Mouse (Mus musculus) fat pad, adult 2 months (tissue): ENCODE data around the gene Ttpal.

ENCODE experiments used
- DNase-seq: peaks from one replicate; pipeline ENCODE4 v3.0.0-alpha.2; 2011; ENCODE audit warnings: low read depth, low spot score; ENCODE audit errors: extremely low read depth

Gene Ttpal

GRCm38 (mm10) chr2:163602101-163602971 is at the start of gene Ttpal:
TSS of gene Ttpal (plus strand) at chr2:163602314.
- no peak for DNase-seq

- DNase-seq = no peak
These were observed 49.6 kb upstream of the Ttpal start for GRCm38 (mm10) chr2:163552518-163552929.

GRCm38 (mm10) chr2:163554425-163554982 is 47.6 kb upstream of the Ttpal start:
- no peak for DNase-seq

- DNase-seq = no peak
These were observed 47.1 kb upstream of the Ttpal start for GRCm38 (mm10) chr2:163554996-163555395.

- DNase-seq = no peak
These were observed 46.7 kb upstream of the Ttpal start for GRCm38 (mm10) chr2:163555417-163555816.

- no peak for DNase-seq
These were observed 43.6 kb upstream of the Ttpal start for GRCm38 (mm10) chr2:163558548-163558947.

GRCm38 (mm10) chr2:163559236-163559635 is 42.9 kb upstream of the Ttpal start:
- no peak for DNase-seq

GRCm38 (mm10) chr2:163560247-163560646 is 41.9 kb upstream of the Ttpal start:
- no peak for DNase-seq

GRCm38 (mm10) chr2:163561258-163561948 is 40.7 kb upstream of the Ttpal start:
- DNase-seq = no peak

- no peak for DNase-seq
These were observed 37.5 kb upstream of the Ttpal start for GRCm38 (mm10) chr2:163564646-163565045.

- DNase-seq = no peak
These were observed 27.8 kb upstream of the Ttpal start for GRCm38 (mm10) chr2:163574321-163574720.

GRCm38 (mm10) chr2:163575248-163575647 is 26.9 kb upstream of the Ttpal start:
- no peak for DNase-seq

GRCm38 (mm10) chr2:163577986-163578385 is 24.1 kb upstream of the Ttpal start:
- DNase-seq = no peak

- no peak for DNase-seq
These were observed 21.8 kb upstream of the Ttpal start for GRCm38 (mm10) chr2:163580069-163580945.

GRCm38 (mm10) chr2:163583226-163584087 is 18.7 kb upstream of the Ttpal start:
- DNase-seq = no peak

GRCm38 (mm10) chr2:163584088-163584426 is 18.1 kb upstream of the Ttpal start:
- no peak for DNase-seq

- DNase-seq = no peak
These were observed 15.5 kb upstream of the Ttpal start for GRCm38 (mm10) chr2:163586384-163587261.

- DNase-seq = no peak
These were observed 14.6 kb upstream of the Ttpal start for GRCm38 (mm10) chr2:163587506-163587905.

- DNase-seq = no peak
These were observed 11.9 kb upstream of the Ttpal start for GRCm38 (mm10) chr2:163590211-163590610.
